Mouse (Mus musculus) olfactory bulb, adult 2 months (tissue): ENCODE data around the gene Fam98b. TPM values are rescaled to one million over a fixed set of nuclear protein-coding genes. Genes with fewer than 3 reads are reported as not detected.

Experiments
- H3K27ac ChIP-seq: fragments of 200-500 bp; 2 replicates; pipeline ENCODE4 v1.5.1; 2012; ENCODE audit warnings: low read depth, low read length; ENCODE audit not compliant: insufficient read depth
- H3K4me1 ChIP-seq: fragments of 200-500 bp; 2 replicates; pipeline ENCODE4 v1.6.1; 2012; ENCODE audit warnings: low read length; ENCODE audit not compliant: control insufficient read depth, insufficient read depth
- H3K4me3 ChIP-seq: fragments of 200-500 bp; 2 replicates; pipeline ENCODE4 v1.5.1; 2012; ENCODE audit warnings: mild to moderate bottlenecking, low read depth, low read length, moderate library complexity; ENCODE audit not compliant: insufficient read depth
- CTCF ChIP-seq: fragments of 200-500 bp; IDR thresholded peaks from 2 replicates; pipeline ENCODE4 v1.5.1; 2012; ENCODE audit warnings: low read depth, mild to moderate bottlenecking, low read length, moderate library complexity; ENCODE audit not compliant: insufficient read depth
- POLR2A ChIP-seq: fragments of 200-500 bp; IDR thresholded peaks from 2 replicates; pipeline ENCODE4 v1.6.1; 2012; ENCODE audit warnings: mild to moderate bottlenecking, low read depth, low read length, moderate library complexity; ENCODE audit not compliant: insufficient read depth
- WGBS: fragments of 180-500 bp; shearing (Covaris S2); methylation state at CpG from one replicate; pipeline ENCODE4 v1.1.7; 2018; 5-methylcytosine and 5-hydroxymethylcytosine counted together
- polyA plus RNA-seq: library from polyadenylated mRNA; stranded (reverse); fragments of >200 nt; gene quantifications from 2 replicates; pipeline ENCODE4 v1.2.4, GENCODE M21; 2012; ENCODE audit warnings: low replicate concordance; ENCODE audit not compliant: missing spikeins, insufficient read depth, insufficient read length

The Fam98b gene
- polyA plus RNA-seq, 1 experiment, result not detected

- Histone ChIP-seq H3K4me1 (peaks cover 5% of the 10 kb centered on the region), H3K27ac (no peak overlapping the region), H3K4me3 (no peak overlapping the region)
- WGBS, result 34% methylated on average over 7 of the region's 7 CpGs
- TF ChIP-seq POLR2A (no peak), CTCF (no peak)
Measured at GRCm38 (mm10) chr2:117312441-117312895, 62.9 kb downstream of the Fam98b start.

- no peak overlapping the region for H3K4me3 ChIP-seq
- TF ChIP-seq CTCF (no peak), POLR2A (no peak)
- H3K27ac ChIP-seq, result no peak overlapping the region
- WGBS, result 33% methylated on average over 5 of the region's 5 CpGs
- peaks cover 5% of the 10 kb centered on the region for H3K4me1 ChIP-seq
Measured at GRCm38 (mm10) chr2:117313586-117314235, 64.2 kb downstream of the Fam98b start.

GRCm38 (mm10) chr2:117318991-117319390, 69.5 kb downstream of the Fam98b start:
- Histone ChIP-seq H3K4me3 (no peak overlapping the region), H3K27ac (no peak overlapping the region), H3K4me1 (peaks cover 5% of the 10 kb centered on the region; the same call in 1 of the 2 replicates)
- TF ChIP-seq CTCF, result no peak
- TF ChIP-seq POLR2A, result no peak
- 81% methylated on average over 3 of the region's 3 CpGs for WGBS

Other genes starting within 250 kb of the Fam98b start
- gene Spred1, start 128.4 kb upstream of the Fam98b start, polyA plus RNA-seq, result 67.2 and 101 TPM in 2 replicates
- gene Rasgrp1, start 93.3 kb downstream of the Fam98b start, polyA plus RNA-seq, result 241 and 242 TPM in 2 replicates